ENCODE assay signal across 22 mouse cellular contexts in genomic region chr14:122052896-122053635, GRCm38 (mm10). TPM values are rescaled to one million over a fixed set of nuclear protein-coding genes. Genes with fewer than 3 reads are reported as not detected.
DNase-seq lines count a peak whose midpoint lies in the region; ATAC-seq and TF ChIP-seq lines count a peak whose summit lies in the region.
"Had no signal": no experiment of that assay in that cellular context is flagged by ENCODE, and none has a peak within 500 bp of the region (broad histone marks: within the 10 kb centered on the region; RNA-seq: fewer than 3 reads in every experiment).

No protein-coding gene starts in this region.

- H3K27me3 ChIP-seq in stomach, embryonic 16.5 days (ENCODE audit: control insufficient read depth, insufficient read depth, low read length) = no peaks in the 10 kb centered on the region
- H3K27me3 ChIP-seq in intestine, embryonic 15.5 days (replicated peaks) = no peaks in the 10 kb centered on the region
- H3K27me3 ChIP-seq in cerebellum, adult 2 months (ENCODE audit: control insufficient read depth, insufficient read depth, low read length) = no peaks in the 10 kb centered on the region
- H3K27me3 ChIP-seq: hindbrain, embryonic 13.5 days; liver, embryonic 13.5 days had no signal

- TF ChIP-seq POLR2A in cerebellum, adult 2 months (IDR thresholded peaks at IDR 0.05; ENCODE audit: borderline replicate concordance, insufficient read depth, low read length) = no peak

- H3K9ac ChIP-seq in stomach, embryonic 16.5 days (ENCODE audit: low read length) = no peak overlapping the region
- H3K9ac ChIP-seq in intestine, embryonic 15.5 days = no peak overlapping the region
- H3K9ac ChIP-seq: forebrain, postnatal 0 days; hindbrain, embryonic 13.5 days; liver, embryonic 13.5 days had no signal

- 75% methylated on average over 9 of the region's 9 CpGs for WGBS in stomach, embryonic 16.5 days
- 80% methylated on average over 9 of the region's 9 CpGs for WGBS in intestine, embryonic 15.5 days
- 86% methylated on average over 9 of the region's 9 CpGs for WGBS in cerebellum, adult 2 months

- peak; percentile 60 for ATAC-seq in CD4-positive, CD25-positive, alpha-beta regulatory T cell, adult 4 months
- ATAC-seq in stomach, embryonic 16.5 days (ENCODE audit: insufficient read depth, low FRiP score) = 0 out of 2 replicates have a peak, but pooled peaks have one; percentile 10
- no peak for ATAC-seq in intestine, embryonic 15.5 days
- ATAC-seq: forebrain, postnatal 0 days had no signal

- DNase-seq in B cell, adult 2 months = peak; percentile 69 to 73
- DNase-seq in induced T-regulatory cell, adult 2 months (ENCODE audit: low read depth) = peak; percentile 77
- DNase-seq in cerebellum, adult 2 months = no peak
- no peak for DNase-seq in cerebellum, postnatal 36 days
- DNase-seq: adrenal gland, adult 2 months; cerebellum, adult 8-10 months; forebrain, postnatal 0 days; kidney, adult 18-20 months; kidney, postnatal 4 days; layer of hippocampus, postnatal 36 days; liver, embryonic 13.5 days; lung, postnatal 10 days; right cerebral cortex, adult 18-20 months had no signal

- TF ChIP-seq CTCF in cerebellum, adult 2 months (IDR thresholded peaks at IDR 0.05; ENCODE audit: borderline replicate concordance, insufficient read depth, low read depth, low read length) = no peak

- H3K27ac ChIP-seq in stomach, embryonic 16.5 days (ENCODE audit: low read length) = no peak overlapping the region
- H3K27ac ChIP-seq in intestine, embryonic 15.5 days = no peak overlapping the region
- H3K27ac ChIP-seq in cerebellum, adult 2 months (ENCODE audit: insufficient read depth, low read length) = no peak overlapping the region
- H3K27ac ChIP-seq: hindbrain, embryonic 13.5 days; limb, embryonic 10.5 days; liver, embryonic 13.5 days; midbrain, embryonic 10.5 days had no signal

- no peak overlapping the region for H3K4me3 ChIP-seq in stomach, embryonic 16.5 days (replicated peaks; ENCODE audit: low read length)
- no peak overlapping the region for H3K4me3 ChIP-seq in intestine, embryonic 15.5 days (replicated peaks)
- no peak overlapping the region for H3K4me3 ChIP-seq in cerebellum, adult 2 months (replicated peaks; ENCODE audit: insufficient read depth, low read depth, low read length)
- H3K4me3 ChIP-seq: erythroblast, embryonic 14.5 days; hindbrain, embryonic 13.5 days; limb, embryonic 10.5 days; liver, embryonic 13.5 days; midbrain, embryonic 10.5 days; myocyte had no signal

- H3K9me3 ChIP-seq in stomach, embryonic 16.5 days (replicated peaks; ENCODE audit: control insufficient read depth, low read length) = no peaks in the 10 kb centered on the region
- no peaks in the 10 kb centered on the region for H3K9me3 ChIP-seq in intestine, embryonic 15.5 days
- H3K9me3 ChIP-seq: hindbrain, embryonic 13.5 days; limb, embryonic 10.5 days; liver, embryonic 13.5 days; midbrain, embryonic 10.5 days had no signal

- H3K4me2 ChIP-seq in stomach, embryonic 16.5 days (ENCODE audit: low read depth, low read length) = no peak overlapping the region
- H3K4me2 ChIP-seq in intestine, embryonic 15.5 days (replicated peaks) = no peak overlapping the region
- H3K4me2 ChIP-seq: hindbrain, embryonic 13.5 days; liver, embryonic 13.5 days had no signal

- no peaks in the 10 kb centered on the region for H3K4me1 ChIP-seq in stomach, embryonic 16.5 days (ENCODE audit: control insufficient read depth, insufficient read depth, low read length)
- H3K4me1 ChIP-seq in intestine, embryonic 15.5 days (replicated peaks) = no peaks in the 10 kb centered on the region
- no peaks in the 10 kb centered on the region for H3K4me1 ChIP-seq in cerebellum, adult 2 months (ENCODE audit: control insufficient read depth, insufficient read depth, low read length)
- H3K4me1 ChIP-seq: hindbrain, embryonic 13.5 days; limb, embryonic 10.5 days; midbrain, embryonic 10.5 days had no signal

- H3K36me3 ChIP-seq in stomach, embryonic 16.5 days (ENCODE audit: control insufficient read depth, insufficient read depth, low read length) = no peaks in the 10 kb centered on the region
- H3K36me3 ChIP-seq in intestine, embryonic 15.5 days = no peaks in the 10 kb centered on the region
- H3K36me3 ChIP-seq: hindbrain, embryonic 13.5 days; limb, embryonic 10.5 days; liver, embryonic 13.5 days; midbrain, embryonic 10.5 days had no signal

RNA-seq across cellular contexts. Expression of gene Timm8a2, which starts 18.6 kb away (rescaled TPM):
- not detected for polyA plus RNA-seq in CD4-positive, CD25-positive, alpha-beta regulatory T cell, adult 4 months (2017; shearing (Covaris generic))
- polyA plus RNA-seq in stomach, embryonic 16.5 days (2015; fragmentation: Nextera tagmentation; extraction: Ambion mirVana) = not detected in 2 replicates
- polyA plus RNA-seq in intestine, embryonic 15.5 days (2015; fragmentation: Nextera tagmentation; extraction: Ambion mirVana) = not detected in 2 replicates
- polyA plus RNA-seq in cerebellum, adult 2 months (2012; rRNA removed) = 0.28 and 0.29 TPM in 2 replicates
- polyA plus RNA-seq: adrenal gland, adult 2 months; erythroblast, embryonic 14.5 days; forebrain, postnatal 0 days; heart, postnatal 0 days; hindbrain, embryonic 13.5 days; limb, embryonic 10.5 days; liver, embryonic 13.5 days; midbrain, embryonic 10.5 days; myocyte had no signal

RNA-seq across cellular contexts. Expression of gene Tm9sf2, which starts 53.8 kb away (rescaled TPM):
- 10 to 100 TPM; 48.3 to 70.6 TPM for polyA plus RNA-seq in CD4-positive, CD25-positive, alpha-beta regulatory T cell, adult 4 months (2017; shearing (Covaris generic))
- polyA plus RNA-seq in stomach, embryonic 16.5 days (2015; fragmentation: Nextera tagmentation; extraction: Ambion mirVana) = 206 and 209 TPM in 2 replicates
- 247 and 273 TPM in 2 replicates for polyA plus RNA-seq in intestine, embryonic 15.5 days (2015; fragmentation: Nextera tagmentation; extraction: Ambion mirVana)
- 81.4 and 90.7 TPM in 2 replicates for polyA plus RNA-seq in cerebellum, adult 2 months (2012; rRNA removed)

Comparison
In these comparisons a context has a peak if more than half of its experiments do, and no peak if none do; other contexts are left out.
1. DNase-seq: peak in B cell, adult 2 months (2 of 2) and induced T-regulatory cell, adult 2 months (single experiment); none in cerebellum, adult 2 months (0 of 2) and cerebellum, postnatal 36 days (0 of 2).